Comparison of ENCODE assay signal across 26 mouse cellular contexts in the genomic region with DNA sequence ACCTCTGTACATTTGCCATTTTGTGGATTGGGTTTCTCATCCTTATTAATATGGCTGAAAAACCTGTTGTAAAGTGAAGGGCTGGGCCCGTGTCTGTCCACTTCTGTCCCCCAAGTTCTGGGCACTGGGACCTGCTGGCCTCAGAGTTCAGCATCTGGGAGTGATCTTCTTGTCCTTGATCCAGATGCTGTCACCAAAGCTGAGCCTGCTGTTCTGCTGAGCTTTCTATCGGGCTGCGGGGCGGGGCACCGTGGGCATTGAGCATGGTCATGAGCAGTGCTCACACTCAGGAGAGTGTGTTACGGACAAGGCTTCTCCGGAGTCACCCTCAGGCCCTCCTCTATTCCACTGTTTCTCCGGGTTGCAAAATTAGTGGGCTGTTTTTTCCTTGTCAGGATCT. TPM values are rescaled to one million over a fixed set of nuclear protein-coding genes. Genes with fewer than 3 reads are reported as not detected.
"Had no signal": no experiment of that assay in that cellular context is flagged by ENCODE, and none has a peak within 500 bp of the region (broad histone marks: within the 10 kb centered on the region; RNA-seq: fewer than 3 reads in every experiment).

No protein-coding gene starts in this region.

- H3K4me3 ChIP-seq: heart, embryonic 10.5 days; heart, embryonic 12.5 days; hindbrain, embryonic 13.5 days; hindbrain, embryonic 15.5 days; kidney, embryonic 15.5 days; liver, embryonic 12.5 days had no signal

- ATAC-seq: hindbrain, postnatal 0 days; intestine, embryonic 16.5 days; liver, embryonic 12.5 days had no signal

- H3K4me2 ChIP-seq: heart, embryonic 12.5 days; hindbrain, embryonic 13.5 days; hindbrain, embryonic 15.5 days; kidney, embryonic 15.5 days; liver, embryonic 12.5 days had no signal

- H3K36me3 ChIP-seq: heart, embryonic 10.5 days; hindbrain, embryonic 13.5 days; hindbrain, embryonic 15.5 days; kidney, embryonic 15.5 days; liver, embryonic 12.5 days had no signal

- H3K27me3 ChIP-seq: heart, embryonic 12.5 days had no signal

- H3K27ac ChIP-seq: heart, embryonic 10.5 days; hindbrain, embryonic 13.5 days; hindbrain, embryonic 15.5 days; hindbrain, postnatal 0 days; kidney, embryonic 15.5 days; kidney, postnatal 0 days; liver, embryonic 12.5 days; liver, embryonic 14.5 days had no signal

- H3K9me3 ChIP-seq: heart, embryonic 10.5 days; heart, embryonic 12.5 days; hindbrain, embryonic 13.5 days; hindbrain, embryonic 15.5 days; kidney, embryonic 15.5 days; liver, embryonic 12.5 days had no signal

- DNase-seq: gastrocnemius, postnatal 10 days; gastrocnemius, postnatal 36 days; heart, postnatal 14 days; heart, postnatal 36 days; kidney, adult 11 months; kidney, adult 2 months; kidney, adult 9 months; kidney, postnatal 14 days; kidney, postnatal 36 days; layer of hippocampus, adult 9-11 months; layer of hippocampus, postnatal 36 days; left cerebral cortex, postnatal 4 days; liver had no signal

- H3K9ac ChIP-seq: heart, embryonic 12.5 days; hindbrain, embryonic 13.5 days; hindbrain, embryonic 15.5 days; kidney, embryonic 15.5 days; liver, embryonic 12.5 days; liver, embryonic 14.5 days had no signal

RNA-seq across cellular contexts. Expression of a gene that starts 30.9 kb away (rescaled TPM):
- total RNA-seq: hematopoietic stem cell, adult 5-6 weeks; hindbrain, postnatal 0 days; layer of hippocampus, postnatal 36 days; left cerebral cortex, postnatal 10 days; left cerebral cortex, postnatal 25 days; left cerebral cortex, postnatal 4 days had no signal
- polyA plus RNA-seq: hindbrain, embryonic 15.5 days; hindbrain, postnatal 0 days; liver, embryonic 12.5 days; liver, embryonic 14.5 days had no signal

RNA-seq across cellular contexts. Expression of a gene that starts 53.6 kb away (rescaled TPM):
- total RNA-seq: hematopoietic stem cell, adult 5-6 weeks had no signal
